Mouse (Mus musculus): Measurements from ENCODE around the gene Alyref2. TPM values are rescaled to one million over a fixed set of nuclear protein-coding genes. Genes with fewer than 3 reads are reported as not detected.
A peak's percentile ranks its signal among the peaks of the same experiment; 100 is the strongest.

Alyref2 gene
- polyA plus RNA-seq, 1 experiment from 2014 or later = 31.8 TPM

GRCm38 (mm10) chr1:171502388-171503249 is 659 bp upstream of the Alyref2 start:
- no peaks in the 10 kb centered on the region for H3K9me3 ChIP-seq
- peak overlapping the region; percentile 70 for H3K4me3 ChIP-seq
- WGBS = under 1% methylated on average over 14 of the region's 14 CpGs
- peak overlapping the region; percentile 82 for H3K4me2 ChIP-seq (replicated peaks)
- H3K27me3 ChIP-seq = no peaks in the 10 kb centered on the region
- no peaks in the 10 kb centered on the region for H3K36me3 ChIP-seq
- peak; percentile 85 for ATAC-seq (replicated peaks)
- peaks cover 14% of the 10 kb centered on the region for H3K4me1 ChIP-seq
- H3K27ac ChIP-seq (replicated peaks) = peak overlapping the region; percentile 96
- H3K9ac ChIP-seq (replicated peaks) = no peak overlapping the region

GRCm38 (mm10) chr1:171503592-171504291 is 464 bp downstream of the Alyref2 start:
- H3K4me1 ChIP-seq = peaks cover 14% of the 10 kb centered on the region
- peak overlapping the region; percentile 82 for H3K4me2 ChIP-seq (replicated peaks)
- ATAC-seq (replicated peaks) = peak; percentile 74
- no peaks in the 10 kb centered on the region for H3K9me3 ChIP-seq
- H3K4me3 ChIP-seq = peak overlapping the region; percentile 70
- H3K9ac ChIP-seq (replicated peaks) = peak overlapping the region; percentile 84
- WGBS = under 1% methylated on average over 53 of the region's 53 CpGs
- peak overlapping the region; percentile 96 for H3K27ac ChIP-seq (replicated peaks)
- no peaks in the 10 kb centered on the region for H3K27me3 ChIP-seq
- no peaks in the 10 kb centered on the region for H3K36me3 ChIP-seq

- Histone ChIP-seq H3K27me3 (no peaks in the 10 kb centered on the region), H3K36me3 (no peaks in the 10 kb centered on the region), H3K4me1 (peaks cover 14% of the 10 kb centered on the region), H3K9ac (replicated peaks) (peak overlapping the region; percentile 22; the same call in 1 of the 2 replicates), H3K27ac (replicated peaks) (no peak overlapping the region; the same call in 1 of the 2 replicates), H3K4me2 (replicated peaks) (peak overlapping the region; percentile 82), H3K9me3 (no peaks in the 10 kb centered on the region), H3K4me3 (peak overlapping the region; percentile 70)
- 66% methylated on average over 4 of the region's 4 CpGs for WGBS
- no peak for ATAC-seq (replicated peaks)
Observed at GRCm38 (mm10) chr1:171504586-171504985, 1.3 kb downstream of the Alyref2 start.

- Histone ChIP-seq H3K4me1 (no peaks in the 10 kb centered on the region), H3K4me3 (no peak overlapping the region), H3K27ac (replicated peaks) (no peak overlapping the region), H3K27me3 (no peaks in the 10 kb centered on the region), H3K4me2 (replicated peaks) (no peak overlapping the region), H3K9me3 (no peaks in the 10 kb centered on the region), H3K36me3 (no peaks in the 10 kb centered on the region), H3K9ac (replicated peaks) (no peak overlapping the region)
- whole genome bisulfite sequencing = 89% methylated on average over 2 of the region's 2 CpGs
- no peak for ATAC-seq (replicated peaks)
Observed at GRCm38 (mm10) chr1:171513234-171513633, 10.0 kb downstream of the Alyref2 start.

- H3K9ac ChIP-seq (replicated peaks) = no peak overlapping the region
- H3K27ac ChIP-seq (replicated peaks) = no peak overlapping the region
- H3K4me3 ChIP-seq = no peak overlapping the region
- no peaks in the 10 kb centered on the region for H3K36me3 ChIP-seq
- H3K9me3 ChIP-seq = no peaks in the 10 kb centered on the region
- no peak for ATAC-seq (replicated peaks)
- 95% methylated on average over 1 of the region's 1 CpGs for WGBS
- H3K4me1 ChIP-seq = no peaks in the 10 kb centered on the region
- no peaks in the 10 kb centered on the region for H3K27me3 ChIP-seq
- no peak overlapping the region for H3K4me2 ChIP-seq (replicated peaks)
Observed at GRCm38 (mm10) chr1:171513760-171514159, 10.5 kb downstream of the Alyref2 start.

- ATAC-seq (replicated peaks) = no peak
- no peaks in the 10 kb centered on the region for H3K4me1 ChIP-seq
- no peak overlapping the region for H3K27ac ChIP-seq (replicated peaks)
- H3K4me2 ChIP-seq (replicated peaks) = no peak overlapping the region
- WGBS = 20% methylated on average over 1 of the region's 1 CpGs
- no peaks in the 10 kb centered on the region for H3K9me3 ChIP-seq
- H3K4me3 ChIP-seq = no peak overlapping the region
- no peaks in the 10 kb centered on the region for H3K27me3 ChIP-seq
- no peaks in the 10 kb centered on the region for H3K36me3 ChIP-seq
- H3K9ac ChIP-seq (replicated peaks) = no peak overlapping the region
Observed at GRCm38 (mm10) chr1:171515039-171515438, 11.8 kb downstream of the Alyref2 start.

GRCm38 (mm10) chr1:171515557-171515956 is 12.3 kb downstream of the Alyref2 start:
- H3K4me2 ChIP-seq (replicated peaks) = no peak overlapping the region
- H3K27ac ChIP-seq (replicated peaks) = no peak overlapping the region
- no peak overlapping the region for H3K9ac ChIP-seq (replicated peaks)
- H3K27me3 ChIP-seq = no peaks in the 10 kb centered on the region
- H3K4me1 ChIP-seq = no peaks in the 10 kb centered on the region
- no peaks in the 10 kb centered on the region for H3K9me3 ChIP-seq
- H3K36me3 ChIP-seq = no peaks in the 10 kb centered on the region
- no peak for ATAC-seq (replicated peaks)
- no peak overlapping the region for H3K4me3 ChIP-seq
- 81% methylated on average over 4 of the region's 4 CpGs for WGBS

- Histone ChIP-seq H3K4me3 (no peak overlapping the region), H3K9ac (replicated peaks) (no peak overlapping the region)
- no peak for ATAC-seq (replicated peaks)
Observed at GRCm38 (mm10) chr1:171531367-171531766, 28.1 kb downstream of the Alyref2 start.

GRCm38 (mm10) chr1:171532830-171533229 is 29.6 kb downstream of the Alyref2 start:
- Histone ChIP-seq H3K36me3 (no peaks in the 10 kb centered on the region), H3K4me3 (no peak overlapping the region), H3K4me1 (no peaks in the 10 kb centered on the region), H3K9me3 (no peaks in the 10 kb centered on the region), H3K9ac (replicated peaks) (no peak overlapping the region), H3K27ac (replicated peaks) (no peak overlapping the region), H3K4me2 (replicated peaks) (no peak overlapping the region), H3K27me3 (no peaks in the 10 kb centered on the region)
- no peak for ATAC-seq (replicated peaks)
- WGBS = 71% methylated on average over 2 of the region's 2 CpGs

More at GRCm38 (mm10) chr1:171531367-171531766, 28.1 kb downstream of the Alyref2 start:
- 96% methylated on average over 4 of the region's 4 CpGs for WGBS
- Histone ChIP-seq H3K27me3 (no peaks in the 10 kb centered on the region), H3K4me2 (replicated peaks) (no peak overlapping the region), H3K27ac (replicated peaks) (no peak overlapping the region), H3K4me1 (no peaks in the 10 kb centered on the region), H3K9me3 (no peaks in the 10 kb centered on the region), H3K36me3 (no peaks in the 10 kb centered on the region)

- ATAC-seq (replicated peaks) = no peak
- Histone ChIP-seq H3K27ac (replicated peaks) (no peak overlapping the region), H3K36me3 (no peaks in the 10 kb centered on the region), H3K4me2 (replicated peaks) (no peak overlapping the region), H3K9me3 (0 out of 2 replicates have a peak, but pooled peaks cover 4% of the 10 kb centered on the region), H3K4me1 (no peaks in the 10 kb centered on the region), H3K9ac (replicated peaks) (no peak overlapping the region), H3K4me3 (no peak overlapping the region), H3K27me3 (no peaks in the 10 kb centered on the region)
Observed at GRCm38 (mm10) chr1:171534557-171534956, 31.3 kb downstream of the Alyref2 start.

GRCm38 (mm10) chr1:171535194-171535593 is 31.9 kb downstream of the Alyref2 start, which contains the start of gene Itln1:
Gene Itln1, minus strand, starts transcription at chr1:171535294.
- ATAC-seq (replicated peaks) = no peak
- H3K4me2 ChIP-seq (replicated peaks) = no peak within 1 kb of the TSS
- no peak within 1 kb of the TSS for H3K9ac ChIP-seq (replicated peaks)
- H3K27ac ChIP-seq (replicated peaks) = no peak within 1 kb of the TSS
- H3K36me3 ChIP-seq = no peaks in the 10 kb centered on the region
- H3K27me3 ChIP-seq = no peaks in the 10 kb centered on the region
- no peaks in the 10 kb centered on the region for H3K4me1 ChIP-seq
- 0 out of 2 replicates have a peak, but pooled peaks cover 10% of the 10 kb centered on the region for H3K9me3 ChIP-seq
- WGBS = 100% methylated on average over 1 of the region's 1 CpGs
- no peak within 1 kb of the TSS for H3K4me3 ChIP-seq

GRCm38 (mm10) chr1:171540694-171541093 is 37.4 kb downstream of the Alyref2 start:
- Histone ChIP-seq H3K36me3 (no peaks in the 10 kb centered on the region), H3K27ac (replicated peaks) (no peak overlapping the region), H3K27me3 (no peaks in the 10 kb centered on the region), H3K9ac (replicated peaks) (no peak overlapping the region), H3K4me2 (replicated peaks) (no peak overlapping the region), H3K9me3 (0 out of 2 replicates have a peak, but pooled peaks cover 10% of the 10 kb centered on the region), H3K4me3 (no peak overlapping the region), H3K4me1 (no peaks in the 10 kb centered on the region)
- no peak for ATAC-seq (replicated peaks)
- 93% methylated on average over 1 of the region's 1 CpGs for WGBS

Data from forebrain, embryonic 15.5 days (tissue).